Mouse (Mus musculus): ENCODE results near the gene Hsd3b7.

GRCm38 (mm10) chr7:127776426-127776825 lies 24.0 kb upstream of the Hsd3b7 start, which contains the start of gene Setd1a:
- TF ChIP-seq CTCF (conservative IDR thresholded peaks at IDR 0.05; ENCODE audit: low read length) = no peak
- TF ChIP-seq NANOG (IDR thresholded peaks at IDR 0.05; ENCODE audit: borderline replicate concordance, low read length) = no peak
